Mouse (Mus musculus) ES-E14 (cell line): Measurements from ENCODE around the gene Mtor. TPM values are rescaled to one million over a fixed set of nuclear protein-coding genes. Genes with fewer than 3 reads are reported as not detected.

Experiments
- DNase-seq: peaks from one replicate; pipeline ENCODE4 v3.0.0-alpha.2; 2013; ENCODE audit warnings: low read depth, low spot score
- H3K27ac ChIP-seq: 2 replicates; pipeline ENCODE4 v1.5.1; 2012; ENCODE audit warnings: low read depth, mild to moderate bottlenecking, low read length, moderate library complexity, mixed read lengths; ENCODE audit not compliant: poor library complexity, insufficient read depth, severe bottlenecking
- H3K36me3 ChIP-seq: 2 replicates; pipeline ENCODE4 v1.6.1; 2012; ENCODE audit warnings: mild to moderate bottlenecking, low read length, moderate library complexity, mixed read lengths; ENCODE audit not compliant: control insufficient read depth, poor library complexity, insufficient read depth, severe bottlenecking
- H3K4me1 ChIP-seq, 2 experiments: fragments of 150-350 bp in 1 of 2; sonication (generic) in 1 of 2; 2 replicates each; pipeline ENCODE4 v1.6.1; 2012; ENCODE audit warnings: low read length in 2 of 2, mild to moderate bottlenecking in 1 of 2, mixed read lengths in 1 of 2; ENCODE audit not compliant: control insufficient read depth in 2 of 2, insufficient read depth in 2 of 2, poor library complexity in 1 of 2
- H3K4me3 ChIP-seq, 2 experiments: fragments of 150-350 bp in 1 of 2; sonication (generic) in 1 of 2; 2 replicates each; pipeline ENCODE4 v1.5.1; 2012; ENCODE audit warnings: low read length in 2 of 2, low read depth in 1 of 2, mild to moderate bottlenecking in 1 of 2, mixed read lengths in 1 of 2; ENCODE audit not compliant: insufficient read depth in 1 of 2, poor library complexity in 1 of 2, severe bottlenecking in 1 of 2
- H3K9ac ChIP-seq: 2 replicates; pipeline ENCODE4 v1.6.1; 2012; ENCODE audit warnings: low read depth, mild to moderate bottlenecking, low read length, mixed read lengths; ENCODE audit not compliant: poor library complexity, insufficient read depth, severe bottlenecking
- H3K9me3 ChIP-seq: fragments of 150-350 bp; sonication (generic); 2 replicates; pipeline ENCODE4 v1.6.1; 2012; ENCODE audit warnings: low read depth, mild to moderate bottlenecking, low read length; ENCODE audit not compliant: control insufficient read depth, insufficient read depth
- CHD2 ChIP-seq: IDR thresholded peaks from 2 replicates; pipeline ENCODE4 v1.6.1; 2014; ENCODE audit warnings: mild to moderate bottlenecking, low read depth, low read length, inconsistent platforms
- HCFC1 ChIP-seq: IDR thresholded peaks from 2 replicates; pipeline ENCODE4 v1.6.1; 2012; ENCODE audit warnings: low read length, inconsistent platforms, borderline replicate concordance; ENCODE audit not compliant: insufficient read depth
- MAFK ChIP-seq: IDR thresholded peaks from 2 replicates; pipeline ENCODE4 v1.6.1; 2014; ENCODE audit warnings: mild to moderate bottlenecking, low read depth, low read length, inconsistent platforms; ENCODE audit not compliant: insufficient read depth
- ZC3H11A ChIP-seq: IDR thresholded peaks from 2 replicates; pipeline ENCODE4 v1.6.1; 2012; ENCODE audit warnings: low read depth, mild to moderate bottlenecking, inconsistent platforms, low read length, borderline replicate concordance
- ZNF384 ChIP-seq: IDR thresholded peaks from 2 replicates; pipeline ENCODE4 v1.6.1; 2012; ENCODE audit warnings: low read depth, low read length, inconsistent platforms
- in situ Hi-C, 2 experiments: fragments of 600-800 bp; cut with MboI; formaldehyde crosslinking; loops; one replicate each; pipeline ENCODE4 v1.15.1; 2025; ENCODE audit warnings: low sequenced_read_pairs in 2 of 2, inconsistent platforms in 1 of 2; ENCODE audit not compliant: unreplicated experiment in 2 of 2
- total RNA-seq: library from RNA; depleted of rRNA; stranded (reverse); fragments of 300-350 nt; gene quantifications from 2 replicates; pipeline ENCODE4 v1.2.3, GENCODE M21; 2012

Gene Mtor
- total RNA-seq, 1 experiment = 37.6 TPM

- TF ChIP-seq ZC3H11A (no peak), HCFC1 (no peak)
- H3K4me3 ChIP-seq = no peak overlapping the region
- in situ Hi-C loops = no loop called here
- no peaks in the 10 kb centered on the region for H3K4me1 ChIP-seq
- no peak overlapping the region for H3K9ac ChIP-seq
- H3K27ac ChIP-seq = no peak overlapping the region
- no peaks in the 10 kb centered on the region for H3K9me3 ChIP-seq
- peaks cover 7% of the 10 kb centered on the region; the same call in 1 of the 2 replicates for H3K36me3 ChIP-seq
- no peak for DNase-seq
Observed at GRCm38 (mm10) chr4:148510691-148511090, 62.3 kb downstream of the Mtor start.

- no peaks in the 10 kb centered on the region for H3K4me1 ChIP-seq
- H3K4me3 ChIP-seq = no peak overlapping the region
- no peak for DNase-seq
- no peaks in the 10 kb centered on the region for H3K9me3 ChIP-seq
- no peak for TF ChIP-seq ZC3H11A
- no peak for TF ChIP-seq MAFK
- no peak for TF ChIP-seq HCFC1
- TF ChIP-seq ZNF384 = no peak
- no peak for TF ChIP-seq CHD2
- no peak overlapping the region for H3K27ac ChIP-seq
- no peak overlapping the region for H3K9ac ChIP-seq
- in situ Hi-C loops = no loop called here
- H3K36me3 ChIP-seq = peaks cover 7% of the 10 kb centered on the region; the same call in 1 of the 2 replicates
Observed at GRCm38 (mm10) chr4:148511334-148511733, 62.9 kb downstream of the Mtor start.

GRCm38 (mm10) chr4:148513021-148513559 lies 64.7 kb downstream of the Mtor start:
- H3K4me1 ChIP-seq = no peaks in the 10 kb centered on the region
- H3K9ac ChIP-seq = no peak overlapping the region
- no peak overlapping the region for H3K4me3 ChIP-seq
- no peak overlapping the region for H3K27ac ChIP-seq
- in situ Hi-C loops = no loop called here
- DNase-seq = no peak
- peaks cover 7% of the 10 kb centered on the region; the same call in 1 of the 2 replicates for H3K36me3 ChIP-seq
- TF ChIP-seq HCFC1 = no peak
- TF ChIP-seq ZC3H11A = no peak
- no peak for TF ChIP-seq ZNF384
- no peak for TF ChIP-seq CHD2
- no peak for TF ChIP-seq MAFK
- no peaks in the 10 kb centered on the region for H3K9me3 ChIP-seq

- in situ Hi-C loops = no loop called here
- TF ChIP-seq ZC3H11A (no peak), CHD2 (no peak), HCFC1 (no peak), MAFK (no peak), ZNF384 (no peak)
Observed at GRCm38 (mm10) chr4:148515313-148515712, 66.9 kb downstream of the Mtor start.

GRCm38 (mm10) chr4:148517809-148518208 lies 69.4 kb downstream of the Mtor start:
- in situ Hi-C loops = no loop called here
- Histone ChIP-seq H3K36me3 (peaks cover 5% of the 10 kb centered on the region), H3K27ac (no peak overlapping the region)

More at GRCm38 (mm10) chr4:148515313-148515712, 66.9 kb downstream of the Mtor start:
- DNase-seq = no peak
- Histone ChIP-seq H3K36me3 (peaks cover 9% of the 10 kb centered on the region), H3K9ac (no peak overlapping the region), H3K9me3 (no peaks in the 10 kb centered on the region), H3K4me3 (no peak overlapping the region), H3K27ac (no peak overlapping the region), H3K4me1 (no peaks in the 10 kb centered on the region)

More at GRCm38 (mm10) chr4:148517809-148518208, 69.4 kb downstream of the Mtor start:
- H3K9ac ChIP-seq = no peak overlapping the region
- no peak for TF ChIP-seq CHD2
- TF ChIP-seq HCFC1 = no peak
- TF ChIP-seq ZNF384 = no peak
- TF ChIP-seq MAFK = no peak
- TF ChIP-seq ZC3H11A = no peak
- H3K4me1 ChIP-seq = no peaks in the 10 kb centered on the region
- DNase-seq = no peak
- H3K4me3 ChIP-seq = no peak overlapping the region
- H3K9me3 ChIP-seq = no peaks in the 10 kb centered on the region
